Mouse (Mus musculus) limb, embryonic 11.5 days (tissue): Measurements from ENCODE around the gene Itfg1. TPM values are rescaled to one million over a fixed set of nuclear protein-coding genes. Genes with fewer than 3 reads are reported as not detected.
"Not testable (repeated sequence)": the region's sequence is repeated elsewhere in the genome, so short reads cannot be mapped to it uniquely, and the experiment has no call there.

ENCODE experiments used
- ATAC-seq: fragments of 200-750 bp; cut with Nextera tagmentation; 2 replicates; pipeline ENCODE4 v1.8.0; 2017; ENCODE audit warnings: low read depth; ENCODE audit not compliant: insufficient number of reproducible peaks, low FRiP score, low TSS enrichment
- DNase-seq: peaks from one replicate; pipeline ENCODE4 v3.0.0-alpha.2; 2015; ENCODE audit warnings: low spot score
- H3K27ac ChIP-seq: fragments of 300-500 bp; sonication (generic); replicated peaks from 2 replicates; pipeline ENCODE4 v1.5.1; 2014; ENCODE audit warnings: low read depth, mild to moderate bottlenecking, low read length
- H3K27me3 ChIP-seq: fragments of 300-500 bp; sonication (generic); 2 replicates; pipeline ENCODE4 v1.6.1; 2014; ENCODE audit warnings: mild to moderate bottlenecking, low read length, mixed read lengths; ENCODE audit not compliant: control insufficient read depth, insufficient read depth
- H3K36me3 ChIP-seq: fragments of 300-500 bp; sonication (generic); 2 replicates; pipeline ENCODE4 v1.6.1; 2014; ENCODE audit warnings: mild to moderate bottlenecking, low read length, moderate library complexity, mixed read lengths; ENCODE audit not compliant: control insufficient read depth, insufficient read depth
- H3K4me1 ChIP-seq: fragments of 300-500 bp; sonication (generic); 2 replicates; pipeline ENCODE4 v1.6.1; 2014; ENCODE audit warnings: low read length, mixed read lengths; ENCODE audit not compliant: control insufficient read depth, insufficient read depth
- H3K4me2 ChIP-seq: fragments of 300-500 bp; sonication (generic); 2 replicates; pipeline ENCODE4 v1.6.1; 2014; ENCODE audit warnings: low read depth, mild to moderate bottlenecking, moderate library complexity; ENCODE audit not compliant: severe bottlenecking
- H3K4me3 ChIP-seq: fragments of 300-500 bp; sonication (generic); 2 replicates; pipeline ENCODE4 v1.5.1; 2014; ENCODE audit warnings: low read depth, low read length
- H3K9ac ChIP-seq: fragments of 300-500 bp; sonication (generic); 2 replicates; pipeline ENCODE4 v1.6.1; 2014; ENCODE audit warnings: mild to moderate bottlenecking, low read length
- H3K9me3 ChIP-seq: fragments of 300-500 bp; sonication (generic); 2 replicates; pipeline ENCODE4 v1.6.1; 2016; ENCODE audit warnings: low read length; ENCODE audit not compliant: control insufficient read depth
- WGBS: fragments of 180-500 bp; shearing (Covaris S2); extraction: QIAGEN DNeasy Blood & Tissue Kit; methylation state at CpG from one replicate; pipeline ENCODE4 v1.1.7; 2014; 5-methylcytosine and 5-hydroxymethylcytosine counted together
- polyA plus RNA-seq: library from polyadenylated mRNA; unstranded; fragments of >200 nt; fragmentation: Nextera tagmentation; extraction: Ambion mirVana; gene quantifications from 2 replicates; pipeline ENCODE4 v1.2.1, GENCODE M21; 2014

Gene Itfg1
- polyA plus RNA-seq: 62.2 and 64.7 TPM in 2 replicates

GRCm38 (mm10) chr8:85840657-85841488 lies at the start of gene Itfg1, which contains the start of gene Phkb:
TSS of gene Itfg1 (minus strand) at chr8:85840921.
TSS of gene Phkb (plus strand) at chr8:85840959.
- 0 out of 2 replicates have a peak, but pooled peaks cover 5% of the 10 kb centered on the region for H3K4me1 ChIP-seq
- no peaks in the 10 kb centered on the region for H3K27me3 ChIP-seq
- H3K9me3 ChIP-seq: no peaks in the 10 kb centered on the region
- peak within 1 kb of the TSS; percentile 92 for H3K9ac ChIP-seq
- ATAC-seq (peak; percentile 97), DNase-seq (peak; percentile 96)
- H3K27ac ChIP-seq: peak within 1 kb of the TSS; percentile 93
- peak within 1 kb of the TSS; percentile 89 for H3K4me3 ChIP-seq
- no peaks in the 10 kb centered on the region for H3K36me3 ChIP-seq
- H3K4me2 ChIP-seq: peak within 1 kb of the TSS; percentile 76
- WGBS: under 1% methylated on average over 53 of the region's 54 CpGs

DNA sequence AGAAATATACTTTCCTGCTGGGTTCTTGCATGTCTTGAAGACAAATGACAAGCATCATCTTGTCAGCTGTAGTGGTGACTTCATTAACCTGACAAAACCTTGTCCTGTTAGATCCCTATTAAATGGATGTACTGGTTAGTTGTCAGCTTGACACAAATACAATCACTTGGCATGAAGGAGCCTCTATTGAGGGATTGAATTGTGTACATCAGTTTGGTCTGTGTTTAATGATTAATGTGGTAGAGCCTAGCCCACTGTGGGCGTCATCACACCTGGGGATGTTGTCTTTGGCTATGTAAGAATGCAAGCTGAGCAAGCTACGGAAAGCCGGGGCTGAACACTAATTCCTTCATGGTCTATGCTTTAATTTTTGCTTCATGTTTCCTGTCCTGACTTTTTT lies 44.1 kb upstream of the Itfg1 start:
- Histone ChIP-seq H3K36me3 (no peaks in the 10 kb centered on the region), H3K4me2 (no peak overlapping the region), H3K27ac (no peak overlapping the region), H3K4me3 (no peak overlapping the region), H3K9ac (no peak overlapping the region), H3K4me1 (no peaks in the 10 kb centered on the region), H3K27me3 (no peaks in the 10 kb centered on the region), H3K9me3 (no peaks in the 10 kb centered on the region)
- no peak for ATAC-seq
- WGBS: 90% methylated on average over 3 of the region's 3 CpGs
- no peak for DNase-seq

GRCm38 (mm10) chr8:85879624-85880023 lies 38.9 kb upstream of the Itfg1 start:
- ATAC-seq (no peak), DNase-seq (no peak)
- no peaks in the 10 kb centered on the region for H3K9me3 ChIP-seq
- H3K27ac ChIP-seq: no peak overlapping the region
- H3K36me3 ChIP-seq: no peaks in the 10 kb centered on the region
- H3K4me1 ChIP-seq: no peaks in the 10 kb centered on the region
- no peak overlapping the region for H3K4me2 ChIP-seq
- WGBS: 91% methylated on average over 7 of the region's 7 CpGs
- no peak overlapping the region for H3K9ac ChIP-seq
- no peak overlapping the region for H3K4me3 ChIP-seq
- H3K27me3 ChIP-seq: no peaks in the 10 kb centered on the region

- Histone ChIP-seq H3K4me2 (no peak overlapping the region), H3K9ac (no peak overlapping the region), H3K27ac (no peak overlapping the region), H3K9me3 (no peaks in the 10 kb centered on the region), H3K4me1 (no peaks in the 10 kb centered on the region), H3K27me3 (no peaks in the 10 kb centered on the region), H3K4me3 (no peak overlapping the region), H3K36me3 (no peaks in the 10 kb centered on the region)
- DNase-seq: no peak
- WGBS: 95% methylated on average over 8 of the region's 8 CpGs
- no peak for ATAC-seq
Measured at GRCm38 (mm10) chr8:85877976-85878375, 37.3 kb upstream of the Itfg1 start.

- Histone ChIP-seq H3K27me3 (no peaks in the 10 kb centered on the region), H3K27ac (no peak overlapping the region)
- ATAC-seq: no peak
Measured at GRCm38 (mm10) chr8:85871660-85872059, 30.9 kb upstream of the Itfg1 start.

DNA sequence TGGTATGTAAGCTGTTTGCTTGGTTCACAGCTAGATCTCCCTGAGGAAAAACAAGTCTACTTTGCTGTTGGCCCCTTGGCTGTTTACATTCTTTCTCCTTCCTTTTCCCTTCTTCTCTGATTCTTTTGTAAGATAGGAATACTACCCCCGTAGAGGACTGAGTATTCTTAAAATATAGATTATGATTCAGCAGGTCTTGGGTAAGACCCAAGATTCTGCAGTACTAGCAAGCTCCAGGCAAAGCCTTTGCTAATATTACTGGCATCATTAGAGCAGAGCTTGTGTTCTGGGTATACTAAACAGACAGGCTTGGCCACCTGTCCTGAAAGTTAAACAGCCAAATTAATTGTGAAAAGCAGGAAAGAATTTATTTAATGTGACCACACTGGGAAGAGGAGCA lies 21.7 kb upstream of the Itfg1 start:
- Histone ChIP-seq H3K9ac (no peak overlapping the region), H3K9me3 (no peaks in the 10 kb centered on the region), H3K4me1 (no peaks in the 10 kb centered on the region), H3K4me3 (no peak overlapping the region), H3K4me2 (no peak overlapping the region), H3K36me3 (no peaks in the 10 kb centered on the region), H3K27me3 (no peaks in the 10 kb centered on the region), H3K27ac (no peak overlapping the region)
- ATAC-seq: no peak
- DNase-seq: no peak
- 93% methylated on average over 1 of the region's 1 CpGs for WGBS

More at GRCm38 (mm10) chr8:85871660-85872059, 30.9 kb upstream of the Itfg1 start:
- H3K36me3 ChIP-seq: no peaks in the 10 kb centered on the region
- no peak for DNase-seq
- no peak overlapping the region for H3K4me3 ChIP-seq
- H3K4me1 ChIP-seq: no peaks in the 10 kb centered on the region
- H3K9me3 ChIP-seq: no peaks in the 10 kb centered on the region
- WGBS: 70% methylated on average over 2 of the region's 2 CpGs
- H3K9ac ChIP-seq: no peak overlapping the region
- no peak overlapping the region for H3K4me2 ChIP-seq

- no peaks in the 10 kb centered on the region for H3K36me3 ChIP-seq
- no peak overlapping the region for H3K9ac ChIP-seq
- no peak overlapping the region for H3K4me3 ChIP-seq
- DNase-seq: no peak
- no peaks in the 10 kb centered on the region for H3K9me3 ChIP-seq
- WGBS: 60% methylated on average over 5 of the region's 5 CpGs
- no peaks in the 10 kb centered on the region for H3K27me3 ChIP-seq
- ATAC-seq: no peak
- H3K4me1 ChIP-seq: no peaks in the 10 kb centered on the region
- H3K27ac ChIP-seq: no peak overlapping the region
- H3K4me2 ChIP-seq: no peak overlapping the region
Measured at GRCm38 (mm10) chr8:85860612-85861011, 19.9 kb upstream of the Itfg1 start.

GRCm38 (mm10) chr8:85857227-85857896 lies 16.6 kb upstream of the Itfg1 start:
- H3K4me3 ChIP-seq, H3K9me3 ChIP-seq, H3K4me2 ChIP-seq, H3K4me1 ChIP-seq, H3K9ac ChIP-seq, H3K36me3 ChIP-seq, H3K27me3 ChIP-seq, DNase-seq, ATAC-seq, H3K27ac ChIP-seq: not testable (repeated sequence)
- WGBS: 50% methylated on average over 11 of the region's 11 CpGs
